In genomic region chr8:13437531-13437930, GRCm38 (mm10) we compare ENCODE assay signal across 38 mouse cellular contexts. TPM values are rescaled to one million over a fixed set of nuclear protein-coding genes. Genes with fewer than 3 reads are reported as not detected.
"Had no signal": no experiment of that assay in that cellular context is flagged by ENCODE, and none has a peak within 500 bp of the region (broad histone marks: within the 10 kb centered on the region; RNA-seq: fewer than 3 reads in every experiment).

No protein-coding gene starts in this region.

- DNase-seq: gastrocnemius, postnatal 14 days; gastrocnemius, postnatal 36 days; heart, adult 18-20 months; heart, postnatal 10 days; heart, postnatal 4 days; kidney, adult 2 months; kidney, adult 9 months; kidney, postnatal 25 days; kidney, postnatal 4 days; liver had no signal

- H3K36me3 ChIP-seq: heart, embryonic 10.5 days; heart, embryonic 12.5 days; hindbrain, embryonic 10.5 days; hindbrain, embryonic 12.5 days; intestine, embryonic 15.5 days; kidney, embryonic 15.5 days; limb, embryonic 10.5 days; limb, embryonic 12.5 days had no signal

- H3K9ac ChIP-seq: heart, embryonic 12.5 days; hindbrain, embryonic 12.5 days; hindbrain, embryonic 14.5 days; intestine, embryonic 15.5 days; kidney, embryonic 15.5 days; limb, embryonic 12.5 days had no signal

- ATAC-seq: hindbrain, embryonic 16.5 days; inflammation-experienced regulatory T-cells, adult 6 months; intestine, embryonic 15.5 days; intestine, postnatal 0 days had no signal

- H3K27ac ChIP-seq: heart, embryonic 10.5 days; hindbrain, embryonic 10.5 days; hindbrain, embryonic 12.5 days; hindbrain, embryonic 14.5 days; intestine, embryonic 15.5 days; kidney, embryonic 15.5 days; kidney, postnatal 0 days; layer of hippocampus, adult 2 months; left cerebral cortex, adult 2 months; limb, embryonic 10.5 days; limb, embryonic 12.5 days had no signal

- H3K4me3 ChIP-seq: heart, embryonic 10.5 days; heart, embryonic 12.5 days; hindbrain, embryonic 10.5 days; hindbrain, embryonic 12.5 days; intestine, embryonic 15.5 days; kidney, embryonic 15.5 days; layer of hippocampus, adult 2 months; left cerebral cortex, adult 2 months; limb, embryonic 10.5 days; limb, embryonic 12.5 days had no signal

- H3K9me3 ChIP-seq: heart, embryonic 10.5 days; heart, embryonic 12.5 days; hindbrain, embryonic 10.5 days; hindbrain, embryonic 12.5 days; intestine, embryonic 15.5 days; kidney, embryonic 15.5 days; limb, embryonic 10.5 days had no signal

- H3K4me1 ChIP-seq: heart, embryonic 12.5 days; hindbrain, embryonic 12.5 days; intestine, embryonic 15.5 days; limb, embryonic 10.5 days had no signal

RNA-seq across cellular contexts. Expression of gene Tmem255b, which starts 2.5 kb away (rescaled TPM):
- total RNA-seq: granulocyte monocyte progenitor cell, adult 5-6 weeks had no signal
- polyA plus RNA-seq: inflammation-experienced regulatory T-cells, adult 6 months; liver, embryonic 11.5 days had no signal

RNA-seq across cellular contexts. Expression of gene Grk1, which starts 32.6 kb away (rescaled TPM):
- total RNA-seq: gastrocnemius, adult 8-10 months; granulocyte monocyte progenitor cell, adult 5-6 weeks; heart, adult 18-20 months; heart, adult 8-10 months; layer of hippocampus, adult 2 months; layer of hippocampus, postnatal 25 days; left cerebral cortex, adult 2 months; left cerebral cortex, postnatal 14 days; left cerebral cortex, postnatal 36 days had no signal
- polyA plus RNA-seq: heart, embryonic 12.5 days; heart, embryonic 14.5 days; hindbrain, embryonic 10.5 days; hindbrain, embryonic 12.5 days; hindbrain, embryonic 14.5 days; hindbrain, embryonic 16.5 days; inflammation-experienced regulatory T-cells, adult 6 months; intestine, embryonic 15.5 days; intestine, postnatal 0 days; kidney, embryonic 15.5 days had no signal

RNA-seq across cellular contexts. Expression of gene Atp4b, which starts 40.9 kb away (rescaled TPM):
- total RNA-seq: gastrocnemius, adult 8-10 months; gastrocnemius, postnatal 14 days; gastrocnemius, postnatal 36 days; granulocyte monocyte progenitor cell, adult 5-6 weeks; heart, adult 8-10 months; heart, postnatal 10 days; heart, postnatal 25 days; heart, postnatal 4 days; layer of hippocampus, adult 2 months; layer of hippocampus, postnatal 10 days; layer of hippocampus, postnatal 25 days; left cerebral cortex, adult 2 months; left cerebral cortex, postnatal 14 days; left cerebral cortex, postnatal 36 days had no signal
- polyA plus RNA-seq: frontal cortex, adult 2 months; heart, embryonic 10.5 days; heart, embryonic 12.5 days; heart, embryonic 14.5 days; heart, embryonic 16.5 days; hindbrain, embryonic 12.5 days; hindbrain, embryonic 14.5 days; hindbrain, embryonic 16.5 days; inflammation-experienced regulatory T-cells, adult 6 months; intestine, embryonic 15.5 days; intestine, postnatal 0 days; kidney, embryonic 15.5 days; limb, embryonic 10.5 days; limb, embryonic 12.5 days; limb, embryonic 14.5 days; liver, embryonic 11.5 days had no signal

RNA-seq across cellular contexts. Expression of gene Gas6, which starts 56.8 kb away (rescaled TPM):
- polyA plus RNA-seq: inflammation-experienced regulatory T-cells, adult 6 months had no signal
